Mouse (Mus musculus) stomach, embryonic 15.5 days (tissue): ENCODE results near the gene Irak3. TPM values are rescaled to one million over a fixed set of nuclear protein-coding genes. Genes with fewer than 3 reads are reported as not detected.
A peak's percentile ranks its signal among the peaks of the same experiment; 100 is the strongest.

Source experiments
- ATAC-seq: fragments of 200-750 bp; cut with Nextera tagmentation; 2 replicates; pipeline ENCODE4 v1.8.0; 2017; ENCODE audit warnings: low read depth, moderate number of reproducible peaks, moderate TSS enrichment; ENCODE audit not compliant: insufficient read depth, low FRiP score
- H3K27ac ChIP-seq: fragments of 300-500 bp; sonication (generic); 2 replicates; pipeline ENCODE4 v1.5.1; 2015; ENCODE audit warnings: mild to moderate bottlenecking, inconsistent platforms
- H3K27me3 ChIP-seq: fragments of 300-500 bp; sonication (generic); replicated peaks from 2 replicates; pipeline ENCODE4 v1.6.1; 2015; ENCODE audit warnings: inconsistent platforms
- H3K36me3 ChIP-seq: fragments of 300-500 bp; sonication (generic); 2 replicates; pipeline ENCODE4 v1.6.1; 2015; ENCODE audit warnings: inconsistent platforms
- H3K4me1 ChIP-seq: fragments of 300-500 bp; sonication (generic); 2 replicates; pipeline ENCODE4 v1.6.1; 2015; ENCODE audit warnings: inconsistent platforms
- H3K4me2 ChIP-seq: fragments of 300-500 bp; sonication (generic); 2 replicates; pipeline ENCODE4 v1.6.1; 2015; ENCODE audit warnings: mild to moderate bottlenecking, inconsistent platforms
- H3K4me3 ChIP-seq: fragments of 300-500 bp; sonication (generic); replicated peaks from 2 replicates; pipeline ENCODE4 v1.5.1; 2015; ENCODE audit warnings: inconsistent platforms
- H3K9ac ChIP-seq: fragments of 300-500 bp; sonication (generic); 2 replicates; pipeline ENCODE4 v1.6.1; 2015; ENCODE audit warnings: inconsistent platforms
- H3K9me3 ChIP-seq: fragments of 300-500 bp; sonication (generic); 2 replicates; pipeline ENCODE4 v1.6.1; 2016; ENCODE audit warnings: inconsistent platforms
- WGBS: fragments of 180-500 bp; shearing (Covaris S2); methylation state at CpG from one replicate; pipeline ENCODE4 v1.1.7; 2015; 5-methylcytosine and 5-hydroxymethylcytosine counted together
- polyA plus RNA-seq: library from polyadenylated mRNA; unstranded; fragments of >200 nt; fragmentation: Nextera tagmentation; extraction: Ambion mirVana; gene quantifications from 2 replicates; pipeline ENCODE4 v1.2.1, GENCODE M21; 2015

Irak3 gene
- polyA plus RNA-seq, 1 experiment from 2014 or later: 0.73 TPM

- ATAC-seq: peak; percentile 65; the same call in 1 of the 2 replicates
- no peaks in the 10 kb centered on the region for H3K36me3 ChIP-seq
- peaks cover 10% of the 10 kb centered on the region; the same call in 1 of the 2 replicates for H3K27me3 ChIP-seq
- H3K27ac ChIP-seq: no peak within 1 kb of the TSS
- H3K4me1 ChIP-seq: peaks cover 8% of the 10 kb centered on the region; the same call in 1 of the 2 replicates
- H3K4me3 ChIP-seq: peak within 1 kb of the TSS; percentile 51
- peak within 1 kb of the TSS; percentile 90 for H3K4me2 ChIP-seq
- WGBS: 2% methylated on average over 65 of the region's 65 CpGs
- H3K9ac ChIP-seq: peak within 1 kb of the TSS; percentile 23; the same call in 1 of the 2 replicates
- H3K9me3 ChIP-seq: no peaks in the 10 kb centered on the region
These were observed 604 bp downstream of the Irak3 start, which contains the start of gene Tmbim4 for GRCm38 (mm10) chr10:120201131-120201921. TSS of gene Tmbim4 (plus strand) at chr10:120201590.

- WGBS: 74% methylated on average over 14 of the region's 14 CpGs
- H3K27me3 ChIP-seq: peaks cover 10% of the 10 kb centered on the region; the same call in 1 of the 2 replicates
- no peaks in the 10 kb centered on the region for H3K36me3 ChIP-seq
- no peak overlapping the region for H3K4me3 ChIP-seq
- no peak overlapping the region for H3K27ac ChIP-seq
- ATAC-seq: no peak
- H3K4me2 ChIP-seq: no peak overlapping the region
- H3K4me1 ChIP-seq: peaks cover 8% of the 10 kb centered on the region; the same call in 1 of the 2 replicates
- no peak overlapping the region for H3K9ac ChIP-seq
- no peaks in the 10 kb centered on the region for H3K9me3 ChIP-seq
These were observed 4.7 kb downstream of the Irak3 start for GRCm38 (mm10) chr10:120197061-120197835.

DNA sequence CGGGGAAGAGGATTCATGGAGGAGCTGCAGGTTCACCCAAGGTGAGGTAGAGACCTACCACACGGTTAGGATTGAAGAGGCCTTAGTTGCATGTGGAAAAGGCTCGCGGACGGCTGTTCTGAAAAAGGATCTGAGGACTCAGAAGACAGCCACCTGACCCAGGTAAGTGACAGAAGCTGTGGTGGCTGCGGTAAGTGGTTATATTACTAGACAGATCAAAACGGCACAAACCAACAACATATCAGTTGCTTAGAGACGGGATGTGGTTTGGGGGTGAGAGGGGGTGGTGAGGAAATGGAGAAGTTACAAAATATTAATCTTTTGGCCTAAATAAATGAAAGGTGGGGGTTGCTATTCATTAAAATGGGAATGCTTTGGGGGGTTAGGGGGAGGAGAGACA lies 8.7 kb downstream of the Irak3 start:
- no peak for ATAC-seq
- no peaks in the 10 kb centered on the region for H3K4me1 ChIP-seq

GRCm38 (mm10) chr10:120192278-120192677 lies 9.7 kb downstream of the Irak3 start:
- no peaks in the 10 kb centered on the region for H3K4me1 ChIP-seq
- H3K4me3 ChIP-seq: no peak overlapping the region
- no peak overlapping the region for H3K4me2 ChIP-seq
- no peak for ATAC-seq
- H3K27ac ChIP-seq: no peak overlapping the region
- no peaks in the 10 kb centered on the region for H3K9me3 ChIP-seq
- no peaks in the 10 kb centered on the region for H3K27me3 ChIP-seq
- WGBS: 82% methylated on average over 4 of the region's 4 CpGs
- no peaks in the 10 kb centered on the region for H3K36me3 ChIP-seq
- H3K9ac ChIP-seq: no peak overlapping the region

More for the DNA sequence above, 8.7 kb downstream of the Irak3 start:
- Histone ChIP-seq H3K9me3 (no peaks in the 10 kb centered on the region), H3K4me3 (no peak overlapping the region), H3K27ac (no peak overlapping the region), H3K36me3 (no peaks in the 10 kb centered on the region), H3K27me3 (no peaks in the 10 kb centered on the region), H3K4me2 (no peak overlapping the region), H3K9ac (no peak overlapping the region)
- 87% methylated on average over 8 of the region's 8 CpGs for WGBS

DNA sequence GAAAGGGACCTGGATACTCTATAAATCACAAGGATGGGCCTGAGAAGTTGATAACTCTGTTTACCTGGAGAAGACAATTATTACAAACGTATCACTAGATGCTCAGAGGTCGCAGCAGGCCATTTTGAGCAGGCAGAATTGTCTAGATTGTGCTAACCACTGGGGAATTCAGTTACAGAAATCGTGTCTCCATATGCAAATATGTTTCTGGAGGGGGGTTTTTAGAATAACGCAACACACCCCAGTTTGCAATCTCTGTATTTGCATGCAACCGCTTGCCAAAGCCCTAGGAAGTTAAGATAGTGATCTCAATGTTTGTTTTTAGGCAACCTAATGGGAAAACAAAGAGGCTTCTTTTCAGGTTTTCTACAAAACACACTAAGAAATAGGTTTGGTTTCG lies 10.8 kb downstream of the Irak3 start:
- ATAC-seq: no peak
- no peaks in the 10 kb centered on the region for H3K27me3 ChIP-seq
- H3K9me3 ChIP-seq: no peaks in the 10 kb centered on the region
- H3K9ac ChIP-seq: no peak overlapping the region
- no peak overlapping the region for H3K4me3 ChIP-seq
- no peaks in the 10 kb centered on the region for H3K4me1 ChIP-seq
- no peak overlapping the region for H3K4me2 ChIP-seq
- no peaks in the 10 kb centered on the region for H3K36me3 ChIP-seq
- H3K27ac ChIP-seq: no peak overlapping the region
- WGBS: 77% methylated on average over 6 of the region's 6 CpGs

DNA sequence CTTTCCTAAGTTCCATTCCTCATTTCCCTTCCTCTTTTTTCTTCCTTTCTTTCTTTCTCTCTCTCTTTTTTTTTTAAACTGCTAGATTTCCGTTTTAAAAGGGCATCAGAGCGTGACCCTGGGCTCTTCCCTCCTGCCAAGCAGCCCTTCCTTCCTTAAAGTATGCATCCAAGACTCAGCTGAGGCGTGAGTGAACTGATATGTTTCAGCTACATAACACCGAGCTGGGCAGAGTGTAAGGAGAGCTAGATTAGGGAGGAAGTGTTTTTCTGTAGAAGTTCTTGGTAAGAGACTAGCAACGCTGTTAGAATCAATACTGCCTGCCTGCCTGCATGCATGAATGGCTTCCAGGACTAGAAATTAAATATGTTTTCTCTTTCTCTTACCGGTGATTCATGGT lies 12.1 kb downstream of the Irak3 start:
- H3K4me2 ChIP-seq: no peak overlapping the region
- 40% methylated on average over 6 of the region's 6 CpGs for WGBS
- H3K27ac ChIP-seq: no peak overlapping the region
- no peaks in the 10 kb centered on the region for H3K27me3 ChIP-seq
- H3K4me3 ChIP-seq: no peak overlapping the region
- no peak overlapping the region for H3K9ac ChIP-seq
- no peaks in the 10 kb centered on the region for H3K9me3 ChIP-seq
- no peaks in the 10 kb centered on the region for H3K36me3 ChIP-seq
- H3K4me1 ChIP-seq: no peaks in the 10 kb centered on the region
- no peak for ATAC-seq

DNA sequence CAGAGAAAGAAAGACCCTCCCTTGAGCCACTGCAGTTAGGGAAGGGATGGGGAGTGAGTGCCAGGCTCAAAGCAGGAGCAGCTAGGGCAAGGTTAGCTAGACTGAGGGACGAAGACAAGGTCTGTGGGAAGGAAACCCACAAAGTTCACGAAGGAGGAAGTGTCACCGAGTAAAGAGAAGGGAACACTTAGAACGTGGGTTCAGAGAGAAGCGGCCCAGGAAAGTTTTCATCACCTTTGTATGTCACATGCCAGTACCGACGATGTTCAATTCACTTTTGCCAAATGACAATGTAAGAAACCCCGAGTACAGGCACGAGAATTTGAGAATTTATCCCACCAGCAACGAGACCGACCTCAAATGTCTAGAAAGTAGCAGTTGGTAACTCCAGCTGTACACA lies 12.7 kb downstream of the Irak3 start:
- no peak overlapping the region for H3K27ac ChIP-seq
- no peak overlapping the region for H3K4me2 ChIP-seq
- 67% methylated on average over 11 of the region's 11 CpGs for WGBS

GRCm38 (mm10) chr10:120188513-120188912 lies 13.4 kb downstream of the Irak3 start:
- Histone ChIP-seq H3K4me3 (no peak overlapping the region), H3K36me3 (no peaks in the 10 kb centered on the region), H3K27me3 (no peaks in the 10 kb centered on the region), H3K27ac (no peak overlapping the region), H3K9me3 (no peaks in the 10 kb centered on the region), H3K4me1 (no peaks in the 10 kb centered on the region), H3K4me2 (no peak overlapping the region), H3K9ac (no peak overlapping the region)
- no peak for ATAC-seq
- WGBS: 45% methylated on average over 2 of the region's 2 CpGs

More for the DNA sequence above, 12.7 kb downstream of the Irak3 start:
- Histone ChIP-seq H3K4me1 (no peaks in the 10 kb centered on the region), H3K9ac (no peak overlapping the region), H3K9me3 (no peaks in the 10 kb centered on the region), H3K4me3 (no peak overlapping the region), H3K36me3 (no peaks in the 10 kb centered on the region), H3K27me3 (no peaks in the 10 kb centered on the region)
- ATAC-seq: no peak

GRCm38 (mm10) chr10:120183342-120183741 lies 18.6 kb downstream of the Irak3 start:
- Histone ChIP-seq H3K4me3 (no peak overlapping the region), H3K27me3 (no peaks in the 10 kb centered on the region), H3K27ac (no peak overlapping the region), H3K36me3 (no peaks in the 10 kb centered on the region), H3K9ac (no peak overlapping the region), H3K9me3 (no peaks in the 10 kb centered on the region), H3K4me2 (no peak overlapping the region), H3K4me1 (no peaks in the 10 kb centered on the region)
- ATAC-seq: no peak
- 71% methylated on average over 2 of the region's 2 CpGs for WGBS

GRCm38 (mm10) chr10:120182887-120183286 lies 19.0 kb downstream of the Irak3 start:
- H3K36me3 ChIP-seq: no peaks in the 10 kb centered on the region
- no peak overlapping the region for H3K4me3 ChIP-seq
- WGBS: 90% methylated on average over 1 of the region's 1 CpGs
- H3K27me3 ChIP-seq: no peaks in the 10 kb centered on the region
- no peak overlapping the region for H3K9ac ChIP-seq
- ATAC-seq: no peak
- H3K9me3 ChIP-seq: no peaks in the 10 kb centered on the region
- no peaks in the 10 kb centered on the region for H3K4me1 ChIP-seq
- H3K4me2 ChIP-seq: no peak overlapping the region
- no peak overlapping the region for H3K27ac ChIP-seq

DNA sequence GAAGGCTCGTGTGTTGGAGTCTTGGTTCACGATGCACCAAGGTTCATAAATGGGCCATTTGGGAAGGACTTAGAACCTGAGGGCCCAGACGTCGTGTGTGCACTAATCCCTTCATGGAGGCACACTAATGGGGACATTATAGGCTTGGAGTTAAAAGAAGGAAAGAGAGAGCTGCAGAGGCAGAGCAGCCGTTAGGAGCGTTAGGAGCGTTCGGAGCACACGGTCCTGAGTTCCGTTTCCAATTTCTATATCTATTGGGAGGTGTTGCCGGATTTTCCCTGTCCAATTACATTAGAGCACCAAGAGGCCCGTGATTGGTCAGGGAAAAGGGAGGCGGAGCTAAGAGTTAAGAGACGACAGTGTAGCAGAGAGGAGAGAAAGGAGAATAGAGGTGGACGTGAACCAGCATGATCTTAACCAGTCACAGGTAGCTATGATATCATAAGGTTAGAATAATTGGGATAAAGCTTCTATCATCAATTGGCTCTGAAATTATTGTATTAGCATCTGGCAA lies 27.7 kb downstream of the Irak3 start:
- H3K27ac ChIP-seq: no peak overlapping the region
- ATAC-seq: no peak

GRCm38 (mm10) chr10:120171340-120171739 lies 30.6 kb downstream of the Irak3 start:
- Histone ChIP-seq H3K4me3 (no peak overlapping the region), H3K36me3 (no peaks in the 10 kb centered on the region), H3K4me2 (no peak overlapping the region), H3K9ac (no peak overlapping the region), H3K9me3 (no peaks in the 10 kb centered on the region), H3K4me1 (no peaks in the 10 kb centered on the region), H3K27ac (no peak overlapping the region), H3K27me3 (no peaks in the 10 kb centered on the region)
- WGBS: 52% methylated on average over 5 of the region's 5 CpGs
- ATAC-seq: no peak

More for the DNA sequence above, 27.7 kb downstream of the Irak3 start:
- no peaks in the 10 kb centered on the region for H3K9me3 ChIP-seq
- H3K4me1 ChIP-seq: no peaks in the 10 kb centered on the region
- no peaks in the 10 kb centered on the region for H3K36me3 ChIP-seq
- no peaks in the 10 kb centered on the region for H3K27me3 ChIP-seq
- H3K4me2 ChIP-seq: no peak overlapping the region
- WGBS: 80% methylated on average over 15 of the region's 15 CpGs
- H3K4me3 ChIP-seq: no peak overlapping the region
- no peak overlapping the region for H3K9ac ChIP-seq
